Mouse (Mus musculus) spleen, adult 2 months (tissue): ENCODE measurements around the gene Xpa. TPM values are rescaled to one million over a fixed set of nuclear protein-coding genes. Genes with fewer than 3 reads are reported as not detected.
A peak's percentile ranks its signal among the peaks of the same experiment; 100 is the strongest.
"Not testable (repeated sequence)": the region's sequence is repeated elsewhere in the genome, so short reads cannot be mapped to it uniquely, and the experiment has no call there.

ENCODE experiments used
- DNase-seq, 2 experiments: peaks; one replicate each; pipeline versions ENCODE4 v3.0.0 to v3.0.0-alpha.2; 2012 to 2021; ENCODE audit warnings: low spot score in 2 of 2, low read depth in 1 of 2
- H3K27ac ChIP-seq: fragments of 200-500 bp; 2 replicates; pipeline ENCODE4 v1.5.1; 2012; ENCODE audit warnings: low read length, inconsistent platforms; ENCODE audit not compliant: insufficient read depth
- H3K27me3 ChIP-seq: fragments of 200-500 bp; 2 replicates; pipeline ENCODE4 v1.6.1; 2012; ENCODE audit warnings: mild to moderate bottlenecking, moderate library complexity, low read length, inconsistent platforms; ENCODE audit not compliant: control insufficient read depth, insufficient read depth
- H3K36me3 ChIP-seq: fragments of 200-500 bp; 2 replicates; pipeline ENCODE4 v1.6.1; 2012; ENCODE audit warnings: mild to moderate bottlenecking, low read length, inconsistent platforms; ENCODE audit not compliant: control insufficient read depth, insufficient read depth
- H3K4me1 ChIP-seq: fragments of 200-500 bp; 2 replicates; pipeline ENCODE4 v1.6.1; 2011; ENCODE audit warnings: inconsistent platforms; ENCODE audit not compliant: control insufficient read depth, insufficient read depth, insufficient read length
- H3K4me3 ChIP-seq: fragments of 200-500 bp; 2 replicates; pipeline ENCODE4 v1.5.1; 2011; ENCODE audit warnings: mild to moderate bottlenecking, inconsistent platforms; ENCODE audit not compliant: insufficient read depth, insufficient read length; ENCODE audit errors: extremely low read depth
- CTCF ChIP-seq: fragments of 200-500 bp; IDR thresholded peaks from 2 replicates; pipeline ENCODE4 v1.5.1; 2011; ENCODE audit warnings: mild to moderate bottlenecking, inconsistent platforms; ENCODE audit not compliant: insufficient read depth, insufficient read length, insufficient replicate concordance; ENCODE audit errors: extremely low read depth
- POLR2A ChIP-seq: fragments of 200-500 bp; IDR thresholded peaks from 2 replicates; pipeline ENCODE4 v1.6.1; 2011; ENCODE audit warnings: low read depth, low read length, inconsistent platforms
- WGBS: fragments of 180-500 bp; shearing (Covaris S2); methylation state at CpG from one replicate; pipeline ENCODE4 v1.1.7; 2018; 5-methylcytosine and 5-hydroxymethylcytosine counted together
- polyA plus RNA-seq: library from polyadenylated mRNA; depleted of rRNA; stranded (reverse); fragments of >200 nt; gene quantifications from 2 replicates; pipeline ENCODE4 v1.2.3, GENCODE M21; 2012

Gene Xpa
- polyA plus RNA-seq, 1 experiment, result 10.5 TPM

GRCm38 (mm10) chr4:46201834-46202561, 5.9 kb upstream of the Xpa start:
- Histone ChIP-seq H3K36me3 (no peaks in the 10 kb centered on the region), H3K4me1 (no peaks in the 10 kb centered on the region), H3K27ac (no peak overlapping the region), H3K27me3 (peaks cover 3% of the 10 kb centered on the region; the same call in 1 of the 2 replicates), H3K4me3 (no peak overlapping the region)
- TF ChIP-seq CTCF, result peak; percentile 54; the same call in 1 of the 2 replicates
- TF ChIP-seq POLR2A, result no peak
- 11% methylated on average over 7 of the region's 7 CpGs for WGBS
- DNase-seq, result peak; percentile 41 to 57

GRCm38 (mm10) chr4:46198064-46198463, 2.0 kb upstream of the Xpa start:
- 76% methylated on average over 5 of the region's 5 CpGs for WGBS
- Histone ChIP-seq H3K4me3 (no peak overlapping the region), H3K27me3 (peaks cover 3% of the 10 kb centered on the region; the same call in 1 of the 2 replicates), H3K36me3 (no peaks in the 10 kb centered on the region), H3K27ac (no peak overlapping the region), H3K4me1 (no peaks in the 10 kb centered on the region; the same call in 1 of the 2 replicates)
- no peak for DNase-seq
- TF ChIP-seq CTCF (no peak), POLR2A (no peak)

- no peak for DNase-seq
- Histone ChIP-seq H3K4me1 (no peaks in the 10 kb centered on the region; the same call in 1 of the 2 replicates), H3K36me3 (peaks cover under 1% of the 10 kb centered on the region; the same call in 1 of the 2 replicates), H3K27me3 (no peaks in the 10 kb centered on the region), H3K27ac (peak overlapping the region; percentile 89), H3K4me3 (peak overlapping the region; percentile 87)
- TF ChIP-seq CTCF (no peak), POLR2A (no peak)
- 44% methylated on average over 6 of the region's 6 CpGs for WGBS
Observed at GRCm38 (mm10) chr4:46196513-46196912, 402 bp upstream of the Xpa start.

- not testable (repeated sequence) for H3K27me3 ChIP-seq, H3K4me1 ChIP-seq, H3K27ac ChIP-seq, H3K4me3 ChIP-seq, DNase-seq
- peaks cover 11% of the 10 kb centered on the region for H3K36me3 ChIP-seq
Observed at GRCm38 (mm10) chr4:46192011-46192410, 4.1 kb downstream of the Xpa start.

GRCm38 (mm10) chr4:46186466-46186865, 9.6 kb downstream of the Xpa start:
- Histone ChIP-seq H3K4me1 (no peaks in the 10 kb centered on the region), H3K36me3 (peaks cover 39% of the 10 kb centered on the region), H3K27ac (no peak overlapping the region), H3K27me3 (no peaks in the 10 kb centered on the region), H3K4me3 (no peak overlapping the region)
- TF ChIP-seq CTCF (no peak), POLR2A (no peak)
- WGBS, result 75% methylated on average over 3 of the region's 3 CpGs
- no peak for DNase-seq

- Histone ChIP-seq H3K36me3 (peaks cover 41% of the 10 kb centered on the region), H3K27me3 (no peaks in the 10 kb centered on the region), H3K4me3 (no peak overlapping the region), H3K4me1 (no peaks in the 10 kb centered on the region), H3K27ac (no peak overlapping the region)
- 95% methylated on average over 9 of the region's 9 CpGs for WGBS
- no peak for TF ChIP-seq POLR2A
- TF ChIP-seq CTCF, result no peak
- DNase-seq, result no peak
Observed at GRCm38 (mm10) chr4:46185890-46186289, 10.2 kb downstream of the Xpa start.

- Histone ChIP-seq H3K27ac (no peak overlapping the region), H3K36me3 (peaks cover 36% of the 10 kb centered on the region), H3K27me3 (no peaks in the 10 kb centered on the region), H3K4me1 (no peaks in the 10 kb centered on the region), H3K4me3 (no peak overlapping the region)
- WGBS, result 80% methylated on average over 8 of the region's 8 CpGs
- TF ChIP-seq CTCF, result no peak
- no peak for TF ChIP-seq POLR2A
- DNase-seq, result no peak
Observed at GRCm38 (mm10) chr4:46185423-46185822, 10.7 kb downstream of the Xpa start.

GRCm38 (mm10) chr4:46182181-46182580, 13.9 kb downstream of the Xpa start:
- 75% methylated on average over 7 of the region's 7 CpGs for WGBS
- H3K27ac ChIP-seq, result no peak overlapping the region
- H3K36me3 ChIP-seq, result peaks cover 37% of the 10 kb centered on the region

More at GRCm38 (mm10) chr4:46182181-46182580, 13.9 kb downstream of the Xpa start:
- DNase-seq, result no peak
- Histone ChIP-seq H3K27me3 (no peaks in the 10 kb centered on the region), H3K4me3 (no peak overlapping the region), H3K4me1 (no peaks in the 10 kb centered on the region)
- TF ChIP-seq CTCF, result no peak
- TF ChIP-seq POLR2A, result no peak
